Mouse (Mus musculus): Measurements from ENCODE around the gene Sept3. TPM values are rescaled to one million over a fixed set of nuclear protein-coding genes. Genes with fewer than 3 reads are reported as not detected.
A peak's percentile ranks its signal among the peaks of the same experiment; 100 is the strongest.

The Sept3 gene
- total and polyA plus RNA-seq, 2 experiments from 2014 or later = 1.5 to 4.4 TPM

DNA sequence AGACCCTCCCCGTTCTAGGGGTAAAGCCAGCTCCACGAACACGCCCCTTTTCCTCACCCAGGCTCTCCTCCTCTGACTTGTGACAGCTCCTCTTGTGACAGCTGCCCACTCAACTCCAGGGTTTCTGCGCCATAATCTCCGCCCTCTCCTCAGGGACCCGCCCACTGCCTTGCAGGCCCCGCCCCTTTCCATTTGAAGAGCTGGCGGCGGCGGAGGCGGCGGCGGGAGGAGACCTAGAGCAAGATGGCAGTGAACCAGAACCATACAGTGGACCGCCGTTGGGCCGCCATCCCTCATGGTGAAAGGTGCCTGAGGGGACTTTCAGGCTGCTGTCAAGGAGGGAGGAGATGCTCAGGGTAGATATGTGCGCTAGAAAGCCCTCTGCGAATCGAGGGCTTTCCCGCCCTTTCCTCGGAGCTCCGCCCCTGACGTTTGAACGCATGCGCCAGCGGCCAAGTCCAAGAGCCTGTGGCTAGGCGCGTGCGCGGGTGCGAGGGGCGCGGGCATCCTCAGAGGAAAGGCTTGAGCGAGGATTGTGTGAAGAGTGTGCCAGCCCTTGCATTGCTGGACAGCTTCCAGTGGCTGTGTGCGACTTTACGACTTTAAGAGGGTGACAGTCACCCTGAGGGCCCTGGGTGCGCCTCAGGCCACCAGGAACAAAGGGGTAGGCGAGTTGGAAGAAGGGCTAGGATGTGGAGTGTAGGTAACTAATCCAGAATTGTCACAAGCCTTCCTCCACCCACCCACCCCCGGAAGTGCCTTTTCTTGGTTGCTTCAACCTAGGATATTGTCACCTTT, 24.3 kb downstream of the Sept3 start, which contains the start of gene Wbp2nl:
Gene Wbp2nl, plus strand, starts transcription at position 191 of the 798 bp plus-strand sequence.
- 42% methylated on average over 39 of the region's 39 CpGs for WGBS
- Histone ChIP-seq H3K27ac (ENCODE audit: low read depth) (no peak within 1 kb of the TSS), H3K9ac (replicated peaks; ENCODE audit: low read depth, low read length) (no peak within 1 kb of the TSS), H3K9me3 (replicated peaks; ENCODE audit: control insufficient read depth, low read length) (no peaks in the 10 kb centered on the region), H3K36me3 (replicated peaks; ENCODE audit: control insufficient read depth, insufficient read depth, low read length) (no peaks in the 10 kb centered on the region), H3K4me1 (ENCODE audit: control insufficient read depth, insufficient read depth) (0 out of 2 replicates have a peak, but pooled peaks cover 8% of the 10 kb centered on the region), H3K4me3 (ENCODE audit: low read depth, low read length) (no peak within 1 kb of the TSS), H3K4me2 (ENCODE audit: low read depth, low read length) (no peak within 1 kb of the TSS), H3K27me3 (ENCODE audit: control insufficient read depth, insufficient read depth, low read length) (no peaks in the 10 kb centered on the region)
- TF ChIP-seq CTCF (IDR thresholded peaks at IDR 0.05; ENCODE audit: low read depth) (no peak), EP300 (IDR thresholded peaks at IDR 0.05; ENCODE audit: low read depth) (no peak)
- DNase-seq (ENCODE audit: low spot score) (no peak), ATAC-seq (ENCODE audit: insufficient read depth, low read depth) (peak; percentile 30)

DNA sequence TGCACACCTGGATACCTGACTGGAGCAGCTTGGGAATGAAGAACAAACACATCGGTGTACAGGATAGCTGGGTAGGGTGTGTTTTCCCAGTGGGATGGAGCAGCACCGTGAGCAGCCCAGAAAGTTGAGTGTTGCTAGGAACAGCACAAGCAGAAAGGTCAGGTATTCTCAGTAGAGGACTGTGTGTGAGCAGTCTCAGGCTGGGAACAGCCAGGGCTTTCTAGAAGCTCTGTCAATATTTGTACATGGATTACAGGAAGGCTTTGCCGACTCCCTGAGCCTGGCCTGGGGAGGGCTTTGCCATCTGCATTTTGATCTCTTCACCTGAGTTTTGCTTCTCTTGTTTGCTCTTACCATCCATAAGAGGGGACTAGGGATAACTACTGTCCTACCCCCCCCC, 32.4 kb downstream of the Sept3 start:
- H3K36me3 ChIP-seq (replicated peaks; ENCODE audit: control insufficient read depth, insufficient read depth, low read length) = no peaks in the 10 kb centered on the region
- no peaks in the 10 kb centered on the region for H3K27me3 ChIP-seq (ENCODE audit: control insufficient read depth, insufficient read depth, low read length)
- no peaks in the 10 kb centered on the region for H3K9me3 ChIP-seq (replicated peaks; ENCODE audit: control insufficient read depth, low read length)
- WGBS = 71% methylated on average over 3 of the region's 3 CpGs
- H3K9ac ChIP-seq (replicated peaks; ENCODE audit: low read depth, low read length) = no peak overlapping the region
- TF ChIP-seq EP300 (IDR thresholded peaks at IDR 0.05; ENCODE audit: low read depth) = no peak
- TF ChIP-seq CTCF (IDR thresholded peaks at IDR 0.05; ENCODE audit: low read depth) = no peak
- H3K4me2 ChIP-seq (ENCODE audit: low read depth, low read length) = no peak overlapping the region
- no peaks in the 10 kb centered on the region for H3K4me1 ChIP-seq (ENCODE audit: control insufficient read depth, insufficient read depth)
- DNase-seq (ENCODE audit: low spot score) (no peak), ATAC-seq (ENCODE audit: insufficient read depth, low read depth) (no peak)
- H3K27ac ChIP-seq (ENCODE audit: low read depth) = no peak overlapping the region
- no peak overlapping the region for H3K4me3 ChIP-seq (ENCODE audit: low read depth, low read length)

DNA sequence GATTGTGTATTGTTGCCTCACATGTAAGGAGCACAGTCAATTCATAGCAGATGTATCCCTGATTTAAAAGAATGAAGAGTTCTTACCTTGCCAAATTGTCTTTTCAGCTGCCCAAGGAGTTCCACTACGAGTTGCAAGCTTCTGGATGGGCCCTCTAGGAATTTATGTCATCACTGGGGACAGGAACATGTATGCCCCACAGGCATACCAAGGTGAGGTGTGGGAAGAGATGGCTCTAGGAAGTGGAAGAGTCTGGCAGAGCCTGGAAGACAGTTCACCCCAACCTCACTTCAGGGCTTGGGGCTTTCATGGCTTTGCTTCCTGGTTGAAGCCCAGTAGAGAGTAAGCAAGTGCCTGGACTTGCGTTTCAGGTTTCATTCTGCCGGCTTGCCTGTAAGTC, 33.7 kb downstream of the Sept3 start:
- Histone ChIP-seq H3K9ac (replicated peaks; ENCODE audit: low read depth, low read length) (no peak overlapping the region), H3K4me1 (ENCODE audit: control insufficient read depth, insufficient read depth) (no peaks in the 10 kb centered on the region), H3K4me2 (ENCODE audit: low read depth, low read length) (no peak overlapping the region), H3K36me3 (replicated peaks; ENCODE audit: control insufficient read depth, insufficient read depth, low read length) (no peaks in the 10 kb centered on the region), H3K4me3 (ENCODE audit: low read depth, low read length) (no peak overlapping the region), H3K27ac (ENCODE audit: low read depth) (no peak overlapping the region), H3K9me3 (replicated peaks; ENCODE audit: control insufficient read depth, low read length) (no peaks in the 10 kb centered on the region), H3K27me3 (ENCODE audit: control insufficient read depth, insufficient read depth, low read length) (no peaks in the 10 kb centered on the region)
- no peak for DNase-seq (ENCODE audit: low spot score)
- WGBS = 76% methylated on average over 3 of the region's 3 CpGs
- no peak for TF ChIP-seq EP300 (IDR thresholded peaks at IDR 0.05; ENCODE audit: low read depth)
- no peak for TF ChIP-seq CTCF (IDR thresholded peaks at IDR 0.05; ENCODE audit: low read depth)
- no peak for ATAC-seq (ENCODE audit: insufficient read depth, low read depth)

DNA sequence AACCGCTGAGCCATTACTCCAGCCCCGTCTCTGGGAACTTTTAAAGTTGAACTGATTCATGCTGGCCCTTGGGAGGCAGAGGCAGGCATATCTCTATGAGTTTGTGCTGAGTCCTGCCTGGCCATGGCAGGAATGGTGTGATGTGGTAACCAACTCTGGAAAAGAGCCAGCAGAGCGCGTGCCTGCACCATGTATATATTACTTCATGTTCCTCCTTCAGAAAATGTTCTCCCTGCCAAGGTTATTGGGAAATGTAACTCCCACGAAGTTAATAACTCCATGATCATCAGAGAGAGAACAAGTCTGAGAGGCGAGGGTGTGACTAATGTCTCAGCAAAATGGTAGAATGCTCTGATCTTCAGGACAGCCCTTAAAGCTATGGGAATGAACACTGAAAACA, 43.1 kb downstream of the Sept3 start:
- no peaks in the 10 kb centered on the region for H3K9me3 ChIP-seq (replicated peaks; ENCODE audit: control insufficient read depth, low read length)
- no peak for DNase-seq (ENCODE audit: low spot score)
- H3K4me3 ChIP-seq (ENCODE audit: low read depth, low read length) = no peak overlapping the region
- H3K27me3 ChIP-seq (ENCODE audit: control insufficient read depth, insufficient read depth, low read length) = no peaks in the 10 kb centered on the region
- no peak overlapping the region for H3K9ac ChIP-seq (replicated peaks; ENCODE audit: low read depth, low read length)
- no peak for ATAC-seq (ENCODE audit: insufficient read depth, low read depth)
- no peak overlapping the region for H3K27ac ChIP-seq (ENCODE audit: low read depth)
- 82% methylated on average over 6 of the region's 6 CpGs for WGBS
- no peaks in the 10 kb centered on the region for H3K36me3 ChIP-seq (replicated peaks; ENCODE audit: control insufficient read depth, insufficient read depth, low read length)
- TF ChIP-seq EP300 (IDR thresholded peaks at IDR 0.05; ENCODE audit: low read depth) (no peak), CTCF (IDR thresholded peaks at IDR 0.05; ENCODE audit: low read depth) (no peak)
- H3K4me1 ChIP-seq (ENCODE audit: control insufficient read depth, insufficient read depth) = no peaks in the 10 kb centered on the region
- no peak overlapping the region for H3K4me2 ChIP-seq (ENCODE audit: low read depth, low read length)

DNA sequence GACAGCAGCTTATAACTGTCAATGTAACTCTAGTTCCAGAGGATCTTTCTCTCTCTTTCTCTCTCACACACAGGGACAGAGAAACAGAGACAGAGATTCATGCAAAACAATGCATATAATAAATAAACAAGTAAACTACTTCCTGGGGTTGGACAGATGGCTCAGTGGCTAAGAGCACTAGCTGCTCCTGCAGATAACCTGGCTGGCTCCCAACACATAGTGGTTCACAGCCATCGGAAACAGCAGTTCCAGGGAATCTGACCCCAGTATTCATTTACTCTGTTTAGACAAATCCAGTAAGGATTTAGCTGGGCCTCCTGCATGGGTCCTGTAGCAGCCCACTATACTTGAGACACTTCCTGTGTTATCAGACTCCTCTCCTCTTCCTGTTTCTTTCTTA, 44.9 kb downstream of the Sept3 start:
- no peak for ATAC-seq (ENCODE audit: insufficient read depth, low read depth)
- no peak for DNase-seq (ENCODE audit: low spot score)
- TF ChIP-seq EP300 (IDR thresholded peaks at IDR 0.05; ENCODE audit: low read depth) (no peak), CTCF (IDR thresholded peaks at IDR 0.05; ENCODE audit: low read depth) (no peak)

DNA sequence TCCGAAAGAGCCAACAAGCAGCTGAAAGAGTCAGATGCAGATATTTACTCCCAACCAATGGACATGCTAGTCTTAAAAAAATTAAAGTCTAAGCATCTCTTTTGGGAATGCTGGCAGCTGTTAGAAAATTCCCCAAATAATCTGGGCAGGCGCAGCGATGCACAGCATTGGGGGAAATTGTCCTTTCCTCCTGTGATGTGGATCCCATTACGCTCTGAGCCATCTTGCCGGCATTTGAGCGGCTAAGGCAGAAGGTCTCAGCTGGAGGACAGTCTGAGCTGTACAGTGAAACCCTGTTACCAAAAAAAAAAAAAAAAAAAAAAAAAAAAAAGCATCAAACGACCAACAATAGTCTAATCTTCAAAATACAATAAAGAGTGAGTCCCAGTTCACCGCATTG, 47.5 kb downstream of the Sept3 start:
- Histone ChIP-seq H3K4me3 (ENCODE audit: low read depth, low read length) (no peak overlapping the region), H3K27ac (ENCODE audit: low read depth) (no peak overlapping the region), H3K27me3 (ENCODE audit: control insufficient read depth, insufficient read depth, low read length) (no peaks in the 10 kb centered on the region), H3K4me2 (ENCODE audit: low read depth, low read length) (no peak overlapping the region), H3K36me3 (replicated peaks; ENCODE audit: control insufficient read depth, insufficient read depth, low read length) (no peaks in the 10 kb centered on the region), H3K9ac (replicated peaks; ENCODE audit: low read depth, low read length) (no peak overlapping the region), H3K9me3 (replicated peaks; ENCODE audit: control insufficient read depth, low read length) (no peaks in the 10 kb centered on the region), H3K4me1 (ENCODE audit: control insufficient read depth, insufficient read depth) (no peaks in the 10 kb centered on the region)
- ATAC-seq (ENCODE audit: insufficient read depth, low read depth) (no peak), DNase-seq (ENCODE audit: low spot score) (no peak)
- TF ChIP-seq EP300 (IDR thresholded peaks at IDR 0.05; ENCODE audit: low read depth) = no peak
- TF ChIP-seq CTCF (IDR thresholded peaks at IDR 0.05; ENCODE audit: low read depth) = no peak
- WGBS = 76% methylated on average over 8 of the region's 8 CpGs

More for the DNA sequence above, 44.9 kb downstream of the Sept3 start:
- no peaks in the 10 kb centered on the region for H3K4me1 ChIP-seq (ENCODE audit: control insufficient read depth, insufficient read depth)
- H3K9me3 ChIP-seq (replicated peaks; ENCODE audit: control insufficient read depth, low read length) = no peaks in the 10 kb centered on the region
- no peak overlapping the region for H3K4me2 ChIP-seq (ENCODE audit: low read depth, low read length)
- H3K27ac ChIP-seq (ENCODE audit: low read depth) = no peak overlapping the region
- WGBS = 62% methylated on average over 1 of the region's 1 CpGs
- no peaks in the 10 kb centered on the region for H3K27me3 ChIP-seq (ENCODE audit: control insufficient read depth, insufficient read depth, low read length)
- no peak overlapping the region for H3K4me3 ChIP-seq (ENCODE audit: low read depth, low read length)
- H3K36me3 ChIP-seq (replicated peaks; ENCODE audit: control insufficient read depth, insufficient read depth, low read length) = no peaks in the 10 kb centered on the region
- H3K9ac ChIP-seq (replicated peaks; ENCODE audit: low read depth, low read length) = no peak overlapping the region
